Mouse (Mus musculus) erythroblast, embryonic 14.5 days (primary cell): Measurements from ENCODE around the gene Gnai2.

Experiments used
- GATA1 ChIP-seq: IDR thresholded peaks from 2 replicates; pipeline ENCODE4 v1.6.1; 2012; ENCODE audit warnings: low read length, inconsistent platforms, mixed read lengths
- TAL1 ChIP-seq: IDR thresholded peaks from 3 replicates; pipeline ENCODE4 v1.6.1; 2012; ENCODE audit warnings: low read length, inconsistent platforms, mixed read lengths

DNA sequence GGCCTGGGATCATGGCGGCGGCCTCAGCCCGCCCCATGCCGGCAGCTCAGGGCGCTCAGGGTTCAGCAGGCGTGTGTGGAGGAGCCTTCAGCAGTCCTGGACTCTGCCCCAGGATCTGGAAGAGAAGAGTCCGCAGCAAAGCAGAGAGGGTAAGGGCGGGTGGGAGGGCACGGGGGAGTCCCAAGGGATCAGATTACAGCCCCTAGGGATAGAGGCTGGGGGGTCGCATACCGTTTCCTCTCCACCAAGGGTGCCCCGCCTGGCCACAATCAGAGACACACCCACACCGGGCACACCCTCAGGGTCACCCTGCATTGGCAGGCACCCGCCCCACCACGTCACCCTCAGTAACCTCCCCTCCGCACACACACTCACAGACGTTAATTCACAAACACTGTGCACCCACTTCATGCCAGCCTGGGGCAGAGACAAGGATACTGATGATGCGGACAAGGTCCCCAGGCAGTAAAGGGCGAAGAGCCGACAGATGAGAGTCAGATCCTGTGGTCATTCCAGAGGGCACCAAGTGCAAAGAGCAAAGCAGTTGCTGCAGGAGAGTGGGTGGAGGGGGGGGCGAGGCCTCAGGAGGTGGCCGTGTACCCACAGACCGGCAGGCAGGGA, 30.0 kb downstream of the Gnai2 start:
- TF ChIP-seq GATA1 (no peak), TAL1 (no peak)
